Mouse (Mus musculus) right cerebral cortex, adult 2 months (tissue): ENCODE data around the gene Nusap1.
"Not testable (repeated sequence)": the region's sequence is repeated elsewhere in the genome, so short reads cannot be mapped to it uniquely, and the experiment has no call there.

Source experiments
- DNase-seq, 2 experiments: peaks; one replicate each; pipeline ENCODE4 v3.0.0; 2021 to 2022; ENCODE audit warnings: low spot score in 2 of 2

Gene Nusap1

GRCm38 (mm10) chr2:119641214-119641912 is 23.3 kb downstream of the Nusap1 start:
- no peak for DNase-seq

GRCm38 (mm10) chr2:119644254-119644653 is 26.2 kb downstream of the Nusap1 start:
- no peak for DNase-seq

GRCm38 (mm10) chr2:119662220-119663182 is 44.4 kb downstream of the Nusap1 start, which contains the start of gene Ndufaf1:
Gene Ndufaf1, minus strand, starts transcription at chr2:119662827.
- peak; percentile 89 to 91 for DNase-seq

DNA sequence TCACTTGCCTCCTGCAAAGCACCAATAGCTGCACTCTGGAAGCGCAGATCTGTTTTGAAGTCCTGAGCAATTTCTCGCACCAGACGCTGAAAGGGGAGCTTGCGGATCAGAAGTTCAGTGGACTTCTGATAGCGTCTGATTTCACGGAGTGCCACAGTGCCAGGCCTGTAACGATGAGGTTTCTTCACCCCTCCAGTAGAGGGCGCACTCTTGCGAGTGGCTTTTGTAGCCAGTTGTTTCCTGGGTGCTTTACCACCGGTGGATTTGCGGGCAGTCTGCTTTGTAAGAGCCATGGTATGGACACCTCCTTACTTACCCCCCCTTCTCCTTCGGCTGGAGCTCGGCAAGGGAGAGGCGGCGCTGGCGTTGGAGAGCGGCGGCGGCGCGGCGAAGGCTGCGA is 47.6 kb downstream of the Nusap1 start:
- not testable (repeated sequence) for DNase-seq

DNA sequence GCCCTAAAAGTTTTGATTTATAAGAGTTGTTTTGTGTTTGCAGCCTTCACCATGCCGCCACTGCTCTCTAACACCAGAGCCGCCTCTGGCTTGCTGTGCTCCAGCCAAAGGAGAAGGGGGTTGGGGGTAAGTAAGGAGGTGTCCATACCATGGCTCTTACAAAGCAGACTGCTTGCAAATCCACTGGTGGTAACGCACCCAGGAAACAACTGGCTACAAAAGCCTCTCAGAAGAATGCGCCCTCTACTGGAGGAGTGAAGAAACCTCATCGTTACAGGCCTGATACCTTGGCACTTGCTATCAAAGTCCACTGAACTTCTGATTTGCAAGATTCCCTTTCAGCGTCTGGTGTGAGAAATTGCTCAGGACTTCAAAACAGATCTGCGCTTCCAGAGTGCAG is 50.9 kb downstream of the Nusap1 start:
- DNase-seq, result no peak

DNA sequence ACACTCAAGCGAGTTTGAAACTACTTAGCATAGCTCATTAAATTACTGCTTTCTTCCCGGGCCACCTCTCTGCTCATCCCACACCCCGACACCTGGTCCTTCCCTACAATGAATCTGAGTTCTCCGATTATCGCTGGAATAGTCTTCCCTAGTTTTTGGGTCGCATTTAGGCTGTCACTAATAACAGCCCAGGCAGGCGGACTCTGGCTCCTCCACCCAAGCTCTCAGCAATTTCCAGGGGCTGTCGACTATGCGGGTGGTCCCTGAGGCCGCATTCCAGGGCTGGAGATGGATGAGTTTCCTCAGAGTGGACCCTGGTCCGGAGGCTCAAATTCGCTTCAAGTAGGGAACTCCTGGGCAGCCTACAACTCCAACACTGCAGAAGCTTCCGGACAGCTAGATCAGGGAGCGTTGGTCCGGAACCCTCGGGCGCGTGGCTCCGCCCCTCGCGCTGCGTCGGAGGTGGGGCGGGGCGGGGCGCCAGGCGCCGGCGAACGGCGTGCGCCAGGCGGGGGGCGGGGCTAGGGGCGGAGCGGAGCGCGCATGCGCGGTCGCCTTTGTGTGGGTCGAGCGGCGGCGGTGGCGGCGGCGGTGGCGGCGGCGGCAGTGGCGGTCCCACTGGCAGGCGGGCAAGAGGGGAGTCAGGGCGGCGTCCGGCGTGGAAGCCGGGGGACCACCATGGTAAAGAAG is 56.6 kb downstream of the Nusap1 start, which contains the start of gene Rtf1:
TSS of gene Rtf1 (plus strand) at position 544 of the 690 bp plus-strand sequence.
- DNase-seq, result peak; percentile 89 to 92

DNA sequence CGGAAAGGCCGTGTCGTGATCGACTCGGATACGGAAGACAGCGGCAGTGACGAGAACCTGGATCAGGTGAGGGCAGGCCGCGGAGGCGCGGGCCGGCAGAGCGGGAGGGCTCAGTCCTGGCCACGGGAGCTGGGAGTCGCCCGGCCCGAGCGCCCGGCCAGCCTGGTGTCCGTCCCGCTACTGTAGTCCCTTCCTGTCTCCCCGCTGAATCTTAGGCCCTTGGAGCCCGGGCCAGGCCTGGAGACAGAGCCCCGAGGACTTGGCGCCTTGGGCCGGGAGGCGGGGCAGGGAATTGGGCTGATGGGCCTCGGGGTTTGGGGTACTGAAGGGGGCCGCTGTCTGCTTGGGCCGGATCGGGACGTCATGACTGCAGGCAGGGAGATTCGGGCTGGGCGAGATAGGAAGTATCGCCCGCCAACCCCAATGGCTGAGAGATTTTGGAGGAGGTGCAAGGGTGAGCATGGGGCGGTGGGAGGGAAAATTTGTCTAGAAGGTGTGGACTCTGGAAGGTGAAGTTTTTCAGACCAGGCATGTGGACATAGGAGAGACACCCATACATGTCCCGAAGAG is 57.2 kb downstream of the Nusap1 start:
- DNase-seq, result no peak

DNA sequence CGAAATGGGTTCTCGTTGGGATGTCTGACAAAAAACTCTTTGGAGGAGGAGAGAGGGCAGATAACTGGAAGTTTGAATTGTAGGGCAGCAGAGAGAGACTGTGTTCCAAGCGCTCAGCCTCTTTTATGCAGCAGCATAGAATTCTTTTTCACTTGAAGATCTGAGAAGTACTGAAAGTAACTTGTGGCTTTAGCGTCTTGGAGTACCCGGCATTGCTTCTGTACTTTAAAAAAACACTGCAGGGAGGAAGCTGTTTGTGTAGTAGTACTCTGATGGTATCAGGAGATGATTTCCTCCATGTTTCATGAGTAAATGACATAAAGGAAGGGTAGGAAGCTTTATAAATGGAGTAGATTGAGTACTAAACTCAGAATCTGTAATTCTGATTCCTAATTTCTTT is 57.7 kb downstream of the Nusap1 start:
- no peak for DNase-seq

DNA sequence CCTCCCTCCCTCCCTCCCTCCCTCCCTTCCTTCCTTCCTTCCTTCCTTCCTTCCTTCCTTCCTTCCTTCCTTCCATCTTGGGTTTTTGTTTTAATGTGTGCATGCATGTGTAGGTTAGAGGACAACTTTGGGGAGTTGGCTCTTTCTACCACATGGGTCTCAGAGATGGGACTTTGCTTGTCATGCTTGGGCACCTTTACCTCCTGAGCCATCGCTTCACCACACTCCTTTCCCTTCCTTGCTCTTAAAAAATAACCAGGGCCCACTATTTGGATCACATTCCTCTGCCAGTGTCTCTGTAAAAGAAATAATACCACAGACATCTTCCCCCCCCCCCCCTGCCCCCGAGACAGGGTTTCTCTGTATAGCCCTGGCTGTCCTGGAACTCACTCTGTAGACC is 65.6 kb downstream of the Nusap1 start:
- no peak for DNase-seq

DNA sequence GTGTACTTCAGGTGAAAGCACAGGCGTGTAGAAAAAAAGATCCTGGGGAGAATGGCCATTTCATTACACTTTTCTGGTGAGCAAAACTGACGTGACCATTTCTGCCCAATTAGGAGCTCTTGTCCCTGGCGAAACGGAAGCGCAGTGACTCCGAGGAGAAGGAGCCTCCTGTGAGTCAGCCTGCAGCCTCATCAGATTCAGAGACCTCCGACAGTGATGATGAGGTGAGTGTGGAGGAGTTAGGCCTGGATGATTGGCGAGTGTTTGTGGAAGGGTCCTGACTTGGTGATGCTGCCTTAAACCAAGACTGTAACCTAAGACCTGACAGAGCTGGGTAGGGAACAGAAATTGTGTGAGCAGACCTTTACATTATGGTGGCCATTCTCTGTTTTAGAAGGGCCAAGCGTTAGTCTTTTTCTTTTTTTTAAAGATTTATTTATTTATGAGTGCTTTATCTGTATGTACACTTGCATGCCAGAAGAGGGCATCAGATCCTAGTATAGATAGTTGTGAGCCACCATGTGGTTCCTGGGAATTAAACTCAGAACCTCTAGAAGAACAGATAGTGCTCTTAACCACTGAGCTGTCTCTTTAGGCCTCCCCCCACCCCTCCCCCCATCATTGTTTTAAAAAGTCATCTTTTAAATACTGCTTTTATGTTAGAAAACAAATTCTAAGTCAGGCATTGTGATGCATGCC is 74.1 kb downstream of the Nusap1 start:
- no peak for DNase-seq

GRCm38 (mm10) chr2:119694826-119695225 is 76.7 kb downstream of the Nusap1 start:
- no peak for DNase-seq

DNA sequence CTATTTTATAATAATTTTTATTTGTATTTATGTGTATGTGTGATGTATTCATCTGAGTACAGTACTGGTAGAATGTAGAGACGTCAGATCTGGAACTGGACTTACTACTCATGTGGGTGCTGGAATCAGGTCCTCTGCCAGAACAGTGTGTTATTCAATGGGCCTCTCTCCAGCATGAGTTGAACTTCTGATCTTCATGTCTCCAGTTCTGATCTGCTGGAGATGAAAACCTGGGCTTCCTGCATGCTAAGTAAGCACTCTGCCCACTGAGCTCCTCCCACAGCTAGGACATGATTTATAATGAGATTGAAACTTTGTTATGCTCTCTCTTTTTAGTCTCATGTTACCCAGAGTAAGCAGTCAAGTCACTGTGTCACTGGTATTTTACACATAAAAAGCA is 78.0 kb downstream of the Nusap1 start:
- no peak for DNase-seq

DNA sequence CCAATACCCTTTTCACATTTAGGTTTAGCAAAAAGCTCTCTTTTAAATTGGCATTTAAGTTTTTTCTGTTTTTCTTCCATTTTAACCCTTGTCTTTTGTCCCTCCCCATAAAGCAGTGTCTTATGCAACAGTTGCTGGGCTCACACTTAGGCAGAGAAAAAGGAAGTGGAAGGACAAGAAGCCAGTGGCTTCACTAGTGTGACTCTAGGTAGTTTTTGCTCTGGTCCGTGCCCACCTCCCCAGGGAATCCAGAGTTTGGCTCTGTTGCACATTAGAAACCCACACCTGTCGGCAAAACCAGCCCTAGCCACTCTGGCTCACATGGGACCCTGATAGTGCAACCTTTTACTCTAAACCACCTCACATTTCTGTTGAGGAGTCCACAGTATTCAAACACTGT is 80.4 kb downstream of the Nusap1 start:
- no peak for DNase-seq

GRCm38 (mm10) chr2:119699962-119700361 is 81.9 kb downstream of the Nusap1 start:
- no peak for DNase-seq
